Mouse (Mus musculus) forebrain, embryonic 15.5 days (tissue): ENCODE measurements around the gene Gga1. TPM values are rescaled to one million over a fixed set of nuclear protein-coding genes. Genes with fewer than 3 reads are reported as not detected.

Experiments
- ATAC-seq: fragments of 200-750 bp; cut with Nextera tagmentation; replicated peaks from 2 replicates; pipeline ENCODE4 v1.8.0; 2017; ENCODE audit warnings: mild to moderate bottlenecking, moderate TSS enrichment, moderate library complexity
- H3K27ac ChIP-seq: fragments of 300-500 bp; sonication (generic); replicated peaks from 2 replicates; pipeline ENCODE4 v1.5.1; 2015; ENCODE audit warnings: mild to moderate bottlenecking, inconsistent platforms
- H3K27me3 ChIP-seq: fragments of 300-500 bp; sonication (generic); 2 replicates; pipeline ENCODE4 v1.6.1; 2015; ENCODE audit warnings: inconsistent platforms
- H3K36me3 ChIP-seq: fragments of 300-500 bp; sonication (generic); 2 replicates; pipeline ENCODE4 v1.6.1; 2015; ENCODE audit warnings: mild to moderate bottlenecking, inconsistent platforms
- H3K4me1 ChIP-seq: fragments of 300-500 bp; sonication (generic); 2 replicates; pipeline ENCODE4 v1.6.1; 2015; ENCODE audit warnings: inconsistent platforms
- H3K4me2 ChIP-seq: fragments of 300-500 bp; sonication (generic); replicated peaks from 2 replicates; pipeline ENCODE4 v1.6.1; 2015; ENCODE audit warnings: mild to moderate bottlenecking, inconsistent platforms
- H3K4me3 ChIP-seq: fragments of 300-500 bp; sonication (generic); 2 replicates; pipeline ENCODE4 v1.5.1; 2015; ENCODE audit warnings: mild to moderate bottlenecking, inconsistent platforms
- H3K9ac ChIP-seq: fragments of 300-500 bp; sonication (generic); replicated peaks from 2 replicates; pipeline ENCODE4 v1.6.1; 2015; ENCODE audit warnings: mild to moderate bottlenecking, inconsistent platforms
- H3K9me3 ChIP-seq: fragments of 300-500 bp; sonication (generic); 2 replicates; pipeline ENCODE4 v1.6.1; 2016; ENCODE audit warnings: inconsistent platforms
- WGBS: fragments of 180-500 bp; shearing (Covaris S2); methylation state at CpG from one replicate; pipeline ENCODE4 v1.1.7; 2015; ENCODE audit warnings: mixed read lengths; 5-methylcytosine and 5-hydroxymethylcytosine counted together
- polyA plus RNA-seq: library from polyadenylated mRNA; unstranded; fragments of >200 nt; fragmentation: Nextera tagmentation; extraction: Ambion mirVana; gene quantifications from 2 replicates; pipeline ENCODE4 v1.2.1, GENCODE M21; 2015

The Gga1 gene
- polyA plus RNA-seq, 1 experiment from 2014 or later: 60.3 TPM

- ATAC-seq: no peak
- Histone ChIP-seq H3K9me3 (no peaks in the 10 kb centered on the region), H3K4me1 (peaks cover 21% of the 10 kb centered on the region), H3K36me3 (peaks cover 18% of the 10 kb centered on the region), H3K27ac (no peak overlapping the region), H3K4me3 (no peak overlapping the region), H3K4me2 (no peak overlapping the region), H3K9ac (no peak overlapping the region), H3K27me3 (no peaks in the 10 kb centered on the region)
- WGBS: 91% methylated on average over 7 of the region's 7 CpGs
These were observed 45.7 kb downstream of the Gga1 start for GRCm38 (mm10) chr15:78922700-78923099.

GRCm38 (mm10) chr15:78923585-78923984 lies 46.6 kb downstream of the Gga1 start:
- H3K4me3 ChIP-seq: no peak overlapping the region
- H3K27me3 ChIP-seq: no peaks in the 10 kb centered on the region
- no peak for ATAC-seq
- H3K27ac ChIP-seq: no peak overlapping the region
- H3K4me2 ChIP-seq: no peak overlapping the region
- peaks cover 12% of the 10 kb centered on the region for H3K36me3 ChIP-seq
- 84% methylated on average over 6 of the region's 6 CpGs for WGBS
- H3K9ac ChIP-seq: no peak overlapping the region
- H3K9me3 ChIP-seq: no peaks in the 10 kb centered on the region
- H3K4me1 ChIP-seq: peaks cover 27% of the 10 kb centered on the region

DNA sequence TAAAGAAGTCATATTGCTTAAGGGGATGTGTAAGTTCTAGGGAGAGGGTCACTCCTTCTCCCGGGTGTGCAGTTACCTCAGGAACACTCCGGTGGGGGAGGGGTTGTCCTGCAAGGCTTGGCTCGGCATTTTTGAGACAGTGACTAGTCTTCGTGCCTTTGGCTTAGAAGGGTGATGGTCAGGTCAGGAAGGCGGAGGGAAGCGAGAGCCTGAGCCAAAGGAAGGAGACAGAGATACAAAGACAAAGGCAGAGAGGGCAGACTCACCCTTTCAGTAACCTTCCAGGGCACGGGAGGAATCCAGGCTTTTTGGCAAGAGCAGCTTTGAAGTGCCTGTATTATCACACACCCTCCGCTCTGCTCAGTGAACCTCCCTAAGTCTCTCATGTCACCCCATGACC lies 48.1 kb downstream of the Gga1 start:
- Histone ChIP-seq H3K9me3 (no peaks in the 10 kb centered on the region), H3K4me2 (no peak overlapping the region), H3K27ac (no peak overlapping the region), H3K36me3 (no peaks in the 10 kb centered on the region), H3K4me3 (no peak overlapping the region), H3K9ac (no peak overlapping the region), H3K27me3 (no peaks in the 10 kb centered on the region), H3K4me1 (peaks cover 27% of the 10 kb centered on the region)
- no peak for ATAC-seq
- 41% methylated on average over 8 of the region's 8 CpGs for WGBS

GRCm38 (mm10) chr15:78926021-78926919 lies 49.3 kb downstream of the Gga1 start, which contains the start of gene Lgals1:
Lgals1 (plus strand) TSS chr15:78926725.
- H3K36me3 ChIP-seq: no peaks in the 10 kb centered on the region
- peak within 1 kb of the TSS; percentile 58 for H3K4me2 ChIP-seq
- peak; percentile 44 for ATAC-seq
- no peaks in the 10 kb centered on the region for H3K9me3 ChIP-seq
- H3K27ac ChIP-seq: peak within 1 kb of the TSS; percentile 44; the same call in 1 of the 2 replicates
- peaks cover 27% of the 10 kb centered on the region for H3K4me1 ChIP-seq
- no peaks in the 10 kb centered on the region for H3K27me3 ChIP-seq
- H3K9ac ChIP-seq: no peak within 1 kb of the TSS
- H3K4me3 ChIP-seq: peak within 1 kb of the TSS; percentile 32
- 8% methylated on average over 20 of the region's 20 CpGs for WGBS

DNA sequence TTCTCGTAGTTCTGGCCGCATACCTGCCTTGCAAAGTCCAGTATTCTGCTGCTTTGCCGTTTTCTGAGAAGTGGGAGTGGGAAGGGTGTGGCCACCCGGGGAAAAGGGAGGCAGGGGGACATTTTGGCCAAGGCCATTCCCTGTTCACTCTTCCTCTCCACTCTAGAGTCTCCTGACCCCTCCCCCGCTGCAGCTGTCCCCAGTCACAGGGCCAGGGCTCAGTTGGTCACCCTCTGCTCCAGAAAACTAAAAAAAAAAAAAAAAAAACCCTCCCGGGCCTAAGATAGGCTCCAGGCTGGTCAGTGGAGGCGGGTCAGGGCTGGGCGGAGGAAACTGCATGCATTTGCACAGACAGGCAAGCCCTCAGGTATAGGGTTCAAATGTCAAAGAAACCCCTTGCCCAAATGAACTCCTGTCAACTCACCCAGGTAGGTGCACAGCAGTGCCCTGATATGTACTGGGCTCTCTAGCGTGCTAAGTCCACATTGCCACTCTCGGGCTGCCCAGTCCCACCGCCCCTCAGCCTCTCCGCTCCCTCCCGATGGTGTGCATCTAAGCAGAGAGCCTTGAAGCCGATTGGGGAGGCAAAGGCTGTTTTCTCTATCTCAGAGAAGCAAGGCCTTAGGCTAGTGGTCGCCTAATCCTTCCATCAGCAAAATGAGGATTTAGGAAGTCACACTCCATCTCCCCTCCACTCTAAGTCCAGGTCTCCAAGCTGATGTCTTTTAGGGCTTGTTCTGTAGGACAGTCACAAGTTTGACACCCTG lies 50.2 kb downstream of the Gga1 start:
- peak overlapping the region; percentile 58 for H3K4me2 ChIP-seq
- H3K9me3 ChIP-seq: no peaks in the 10 kb centered on the region
- no peak overlapping the region for H3K9ac ChIP-seq
- no peaks in the 10 kb centered on the region for H3K27me3 ChIP-seq
- peak overlapping the region; percentile 32 for H3K4me3 ChIP-seq
- H3K27ac ChIP-seq: no peak overlapping the region
- ATAC-seq: no peak
- peaks cover 27% of the 10 kb centered on the region for H3K4me1 ChIP-seq
- H3K36me3 ChIP-seq: no peaks in the 10 kb centered on the region
- 30% methylated on average over 15 of the region's 15 CpGs for WGBS

DNA sequence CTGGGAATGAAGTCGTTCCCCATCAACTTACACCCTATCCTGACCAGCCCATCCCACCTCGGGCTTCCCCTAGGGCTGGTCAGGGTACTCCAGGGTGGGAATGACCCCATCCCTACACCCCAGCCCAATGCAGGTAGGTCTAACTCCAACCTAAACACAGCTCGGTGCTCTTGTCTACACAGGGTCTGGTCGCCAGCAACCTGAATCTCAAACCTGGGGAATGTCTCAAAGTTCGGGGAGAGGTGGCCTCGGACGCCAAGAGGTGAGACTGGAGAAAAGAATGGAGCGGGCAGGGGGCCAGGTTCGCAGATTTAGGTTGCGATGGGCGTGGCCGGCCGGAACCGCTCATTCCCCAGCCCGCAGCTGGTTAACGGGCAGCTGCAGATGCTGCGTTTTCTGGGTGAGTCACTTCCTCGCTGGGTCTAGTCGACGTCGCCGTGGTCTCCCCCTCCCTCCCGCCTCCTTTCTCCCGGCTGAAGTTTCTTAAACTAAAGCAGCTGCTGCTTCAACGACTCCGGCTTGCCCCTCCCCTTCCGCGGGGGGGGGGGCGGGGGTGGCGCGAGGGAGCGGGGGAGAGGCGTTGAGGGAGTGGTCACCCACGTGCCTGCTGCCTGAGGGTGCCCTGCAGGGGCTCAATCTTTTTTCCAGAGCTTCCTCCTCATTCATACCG lies 50.9 kb downstream of the Gga1 start:
- H3K9ac ChIP-seq: peak overlapping the region; percentile 35

DNA sequence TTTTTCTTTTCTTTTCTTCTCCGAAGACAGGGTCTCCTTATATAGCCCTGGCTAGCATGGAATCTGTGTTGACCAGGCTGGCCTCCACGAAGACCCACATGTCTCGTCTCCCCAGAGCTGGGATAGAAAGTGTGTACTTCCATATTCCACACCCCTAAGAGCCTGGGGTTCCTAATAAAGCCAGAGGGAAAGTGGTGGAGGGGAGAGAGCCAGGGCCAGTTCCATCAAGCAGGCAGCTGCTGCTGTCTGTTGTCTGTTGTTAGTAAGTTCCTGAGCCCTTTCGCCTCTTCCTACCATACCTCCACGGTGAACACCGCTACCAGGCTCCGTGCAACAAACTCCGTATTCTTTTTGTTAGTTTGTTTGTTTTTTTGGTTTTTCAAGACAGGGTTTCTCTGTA lies 51.5 kb downstream of the Gga1 start:
- Histone ChIP-seq H3K4me1 (peaks cover 27% of the 10 kb centered on the region), H3K9me3 (no peaks in the 10 kb centered on the region), H3K27ac (no peak overlapping the region; the same call in 1 of the 2 replicates), H3K36me3 (no peaks in the 10 kb centered on the region), H3K9ac (no peak overlapping the region), H3K4me3 (no peak overlapping the region), H3K4me2 (peak overlapping the region; percentile 58), H3K27me3 (no peaks in the 10 kb centered on the region)
- no peak for ATAC-seq
- WGBS: 54% methylated on average over 8 of the region's 8 CpGs

More for the DNA sequence above, 50.9 kb downstream of the Gga1 start:
- H3K4me1 ChIP-seq: peaks cover 27% of the 10 kb centered on the region
- ATAC-seq: 0 out of 2 replicates have a peak, but pooled peaks have one; percentile 30
- H3K27ac ChIP-seq: peak overlapping the region; percentile 2; the same call in 1 of the 2 replicates
- no peaks in the 10 kb centered on the region for H3K9me3 ChIP-seq
- H3K4me3 ChIP-seq: peak overlapping the region; percentile 32
- H3K27me3 ChIP-seq: no peaks in the 10 kb centered on the region
- peak overlapping the region; percentile 58 for H3K4me2 ChIP-seq
- under 1% methylated on average over 34 of the region's 35 CpGs for WGBS
- no peaks in the 10 kb centered on the region for H3K36me3 ChIP-seq

GRCm38 (mm10) chr15:78930192-78930706 lies 53.3 kb downstream of the Gga1 start:
- no peak overlapping the region for H3K27ac ChIP-seq
- no peak overlapping the region for H3K4me2 ChIP-seq
- H3K9me3 ChIP-seq: no peaks in the 10 kb centered on the region
- no peak overlapping the region for H3K9ac ChIP-seq
- no peaks in the 10 kb centered on the region for H3K36me3 ChIP-seq
- H3K27me3 ChIP-seq: no peaks in the 10 kb centered on the region
- no peak for ATAC-seq
- 88% methylated on average over 6 of the region's 6 CpGs for WGBS
- no peak overlapping the region for H3K4me3 ChIP-seq
- peaks cover 31% of the 10 kb centered on the region for H3K4me1 ChIP-seq

GRCm38 (mm10) chr15:78930801-78931426 lies 53.9 kb downstream of the Gga1 start:
- Histone ChIP-seq H3K9ac (no peak overlapping the region), H3K9me3 (no peaks in the 10 kb centered on the region), H3K4me2 (no peak overlapping the region), H3K4me1 (peaks cover 34% of the 10 kb centered on the region), H3K36me3 (no peaks in the 10 kb centered on the region), H3K27me3 (no peaks in the 10 kb centered on the region), H3K27ac (no peak overlapping the region), H3K4me3 (no peak overlapping the region)
- ATAC-seq: no peak
- 89% methylated on average over 7 of the region's 7 CpGs for WGBS

DNA sequence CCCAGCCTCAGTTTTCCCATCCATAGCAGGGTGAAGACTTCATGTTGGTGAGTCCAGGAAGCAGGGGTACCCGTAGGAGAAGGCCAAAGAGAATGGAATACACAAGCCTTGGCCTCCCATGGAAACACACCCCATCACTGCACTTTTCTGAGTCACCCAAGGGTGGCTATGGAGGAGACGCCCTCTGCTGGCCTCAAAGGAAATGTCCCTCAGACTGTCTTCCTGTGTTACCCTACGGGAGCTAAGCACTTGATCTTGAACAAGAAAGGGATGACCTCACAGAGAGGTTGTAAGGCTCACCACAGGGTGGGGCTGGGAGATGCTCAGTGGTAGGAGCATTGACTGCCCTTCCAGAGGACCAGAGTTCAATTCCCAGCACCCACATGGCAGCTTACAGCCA lies 54.6 kb downstream of the Gga1 start:
- no peak overlapping the region for H3K4me3 ChIP-seq
- no peaks in the 10 kb centered on the region for H3K27me3 ChIP-seq
- no peaks in the 10 kb centered on the region for H3K9me3 ChIP-seq
- no peak overlapping the region for H3K4me2 ChIP-seq
- ATAC-seq: no peak
- no peaks in the 10 kb centered on the region for H3K36me3 ChIP-seq
- H3K4me1 ChIP-seq: peaks cover 34% of the 10 kb centered on the region
- no peak overlapping the region for H3K9ac ChIP-seq
- 20% methylated on average over 3 of the region's 3 CpGs for whole genome bisulfite sequencing
- no peak overlapping the region for H3K27ac ChIP-seq

- Histone ChIP-seq H3K4me1 (peaks cover 18% of the 10 kb centered on the region), H3K4me3 (peak within 1 kb of the TSS; percentile 72), H3K36me3 (peaks cover 20% of the 10 kb centered on the region), H3K27me3 (no peaks in the 10 kb centered on the region), H3K9ac (peak within 1 kb of the TSS; percentile 73), H3K4me2 (peak within 1 kb of the TSS; percentile 71), H3K27ac (peak within 1 kb of the TSS; percentile 84), H3K9me3 (no peaks in the 10 kb centered on the region)
- ATAC-seq: peak; percentile 93
- under 1% methylated on average over 42 of the region's 42 CpGs for WGBS
These were observed 57.9 kb downstream of the Gga1 start, which contains the start of gene Nol12 for GRCm38 (mm10) chr15:78934784-78935320. Nol12 (plus strand) TSS chr15:78934933.
